Mouse (Mus musculus) brain, embryonic 14.5 days (tissue): Measurements from ENCODE around the gene Robo3.

Experiments used
- CTCF ChIP-seq: fragments of 200-500 bp; IDR thresholded peaks from 2 replicates; pipeline ENCODE4 v1.5.1; 2012; ENCODE audit warnings: inconsistent platforms, mild to moderate bottlenecking, moderate library complexity, borderline replicate concordance; ENCODE audit not compliant: insufficient read depth, insufficient read length; ENCODE audit errors: extremely low read depth
- POLR2A ChIP-seq: fragments of 200-500 bp; IDR thresholded peaks from 2 replicates; pipeline ENCODE4 v1.6.1; 2012; ENCODE audit warnings: mild to moderate bottlenecking, inconsistent platforms, borderline replicate concordance; ENCODE audit not compliant: poor library complexity, insufficient read depth, insufficient read length, severe bottlenecking; ENCODE audit errors: extremely low read depth

DNA sequence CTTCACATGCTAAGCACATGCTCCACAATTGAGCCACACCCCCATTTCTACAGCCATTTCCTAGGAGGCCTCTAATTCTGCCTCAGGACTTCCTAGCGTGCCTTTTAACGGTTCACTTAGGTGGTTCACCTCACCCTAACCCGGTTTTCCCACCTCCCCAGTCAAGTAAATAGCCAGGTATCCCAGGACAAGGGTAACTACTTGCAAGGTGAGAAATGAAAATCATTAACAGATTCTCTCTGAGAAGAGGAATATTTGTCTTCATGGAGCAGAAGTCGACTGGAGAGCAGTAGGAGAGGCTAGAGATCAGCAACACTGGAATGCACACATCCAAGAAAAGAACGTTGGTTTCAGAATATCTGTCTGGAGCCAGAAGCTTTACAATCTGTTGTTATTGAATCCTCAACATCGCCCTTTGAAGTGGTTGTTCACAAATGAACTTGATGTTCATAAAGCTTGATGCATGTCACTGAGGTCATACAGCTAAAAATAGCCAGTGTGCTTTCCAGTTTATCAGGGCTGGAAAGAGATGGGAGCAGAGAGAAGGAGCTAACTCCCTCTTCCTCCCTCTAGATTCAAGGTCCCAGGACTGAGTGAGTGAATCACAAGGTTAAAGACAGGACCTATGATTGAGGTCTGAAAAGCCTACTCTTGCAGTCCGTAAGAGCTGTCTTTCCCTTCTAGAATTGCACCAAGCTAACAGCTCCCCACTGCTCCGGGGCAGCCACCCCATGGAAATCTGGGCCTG is 23.2 kb downstream of the Robo3 start:
- no peak for TF ChIP-seq CTCF
- TF ChIP-seq POLR2A = no peak
